Mouse (Mus musculus) stomach, postnatal 0 days (tissue): ENCODE data around the gene Utp3.

Source experiments
- CTCF ChIP-seq: IDR thresholded peaks from 2 replicates; pipeline ENCODE4 v1.5.1; 2016; ENCODE audit warnings: antibody characterized with exemption, low read depth, mild to moderate bottlenecking, moderate library complexity
- EP300 ChIP-seq: optimal IDR thresholded peaks from 2 replicates; pipeline ENCODE3; 2016; ENCODE audit warnings: antibody characterized with exemption

DNA sequence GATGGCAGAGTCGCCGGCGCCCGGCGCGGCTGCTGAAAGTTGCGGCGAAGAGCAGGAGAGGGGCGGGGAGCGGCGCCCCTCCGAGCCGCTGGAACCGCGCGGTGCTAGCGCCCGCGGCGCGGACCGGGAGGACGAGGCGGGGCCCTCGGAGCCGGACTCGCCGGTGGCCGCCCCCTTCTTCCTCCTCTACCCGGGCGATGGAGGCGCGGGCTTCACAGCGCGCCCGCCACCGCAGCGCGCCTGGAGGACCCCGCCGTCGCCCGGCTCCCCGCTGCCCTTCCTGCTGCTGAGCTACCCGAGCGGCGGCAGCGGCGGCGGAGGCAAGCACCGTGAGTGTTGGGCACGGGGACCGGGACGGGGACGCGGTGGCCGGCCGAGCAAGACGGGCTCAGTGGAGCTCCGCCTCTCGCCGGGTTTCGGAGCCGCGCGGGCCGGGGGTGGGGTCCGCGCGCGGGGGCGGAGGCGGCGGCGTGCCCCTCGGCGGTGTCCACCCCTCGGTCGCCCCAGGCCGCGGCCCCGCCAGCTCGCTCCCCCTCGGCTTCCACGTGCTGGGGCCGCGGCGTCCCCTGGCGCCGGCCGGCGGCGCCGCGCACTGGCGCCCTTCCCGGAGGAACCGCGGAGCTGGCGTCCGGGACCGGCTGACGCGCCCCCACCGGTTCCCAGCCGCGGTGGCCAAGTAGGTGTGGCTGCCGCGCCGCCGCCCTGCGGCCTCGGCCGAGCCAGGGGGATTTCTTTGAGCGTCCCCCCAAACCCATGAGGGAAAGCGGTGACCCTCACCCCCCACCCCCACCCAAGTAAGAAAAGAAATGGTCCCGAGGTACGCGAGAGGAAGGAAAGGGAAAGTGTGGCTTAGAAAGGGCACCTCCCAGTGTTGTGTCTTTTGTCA, 11.1 kb downstream of the Utp3 start:
- peak; percentile 16; the same call in 1 of the 2 replicates for TF ChIP-seq CTCF
- TF ChIP-seq EP300 = no peak
